Mouse (Mus musculus): ENCODE data around the gene Grip1.

Gene Grip1

GRCm38 (mm10) chr10:119984299-119984698 is 530.7 kb downstream of the Grip1 start:
- no peak for DNase-seq

DNA sequence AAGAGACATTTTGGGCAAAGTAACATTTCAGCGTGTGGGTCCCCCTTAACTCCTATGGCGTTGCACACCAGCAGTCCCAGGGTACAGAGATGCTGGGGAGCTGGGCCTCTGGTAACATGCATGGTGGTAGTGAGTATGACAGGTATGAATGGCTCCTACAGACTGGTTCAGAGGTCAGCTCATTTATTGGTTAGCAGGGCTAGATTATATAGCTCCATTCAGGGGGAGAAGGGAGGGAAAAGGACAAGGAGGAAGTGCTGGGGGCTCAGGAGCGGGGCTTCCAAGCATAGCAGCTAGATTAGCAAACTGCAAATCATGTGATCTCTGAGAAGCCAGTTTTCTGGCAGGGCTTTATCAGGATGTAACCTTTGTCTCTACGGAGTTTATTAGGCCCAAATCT is 544.8 kb downstream of the Grip1 start:
- no peak for DNase-seq

DNA sequence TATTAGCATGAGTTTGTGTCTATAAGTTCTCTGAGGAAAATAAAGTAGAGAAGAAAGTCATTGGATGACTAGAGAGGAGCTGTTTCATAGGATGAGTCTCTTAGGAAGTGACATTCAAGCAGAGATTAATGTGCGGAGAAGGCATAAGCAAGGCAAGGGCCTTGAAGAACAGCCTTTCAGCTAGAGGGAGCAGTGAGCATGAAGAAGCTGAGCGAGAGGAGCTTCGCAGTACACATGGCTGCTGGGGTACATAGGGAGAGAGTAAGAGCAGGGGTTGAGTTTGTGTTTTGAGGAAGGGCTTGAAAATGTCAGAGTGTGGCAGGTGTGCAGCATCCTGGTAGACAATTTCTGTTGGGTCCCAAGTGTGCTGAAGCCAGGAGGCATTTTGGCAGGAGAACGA is 548.5 kb downstream of the Grip1 start:
- DNase-seq: no peak

GRCm38 (mm10) chr10:120004096-120004495 is 550.5 kb downstream of the Grip1 start:
- no peak for DNase-seq

GRCm38 (mm10) chr10:120005581-120005980 is 552.0 kb downstream of the Grip1 start:
- DNase-seq: no peak

- DNase-seq: no peak
Measured at GRCm38 (mm10) chr10:120012331-120012730, 558.7 kb downstream of the Grip1 start.

DNA sequence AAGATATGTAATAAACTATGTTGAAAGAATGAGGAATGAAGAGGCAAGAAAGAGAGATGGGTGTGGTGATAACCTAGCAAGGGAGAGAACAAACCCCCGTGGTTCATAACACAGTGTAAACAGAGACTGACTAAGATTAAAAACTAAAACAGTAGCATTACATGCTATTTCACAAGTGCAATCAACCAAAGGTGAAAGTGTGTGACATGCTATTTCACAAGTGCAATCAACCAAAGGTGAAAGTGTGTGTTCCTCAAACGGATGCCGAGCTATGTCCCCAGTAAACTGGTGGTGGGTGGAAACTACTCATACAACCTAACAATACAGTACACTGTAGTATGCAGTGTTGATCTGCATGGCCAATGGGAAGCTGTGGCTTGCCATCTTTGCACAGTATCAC is 561.5 kb downstream of the Grip1 start:
- DNase-seq: no peak

GRCm38 (mm10) chr10:120026437-120026836 is 572.8 kb downstream of the Grip1 start:
- DNase-seq: peak; percentile 28

DNA sequence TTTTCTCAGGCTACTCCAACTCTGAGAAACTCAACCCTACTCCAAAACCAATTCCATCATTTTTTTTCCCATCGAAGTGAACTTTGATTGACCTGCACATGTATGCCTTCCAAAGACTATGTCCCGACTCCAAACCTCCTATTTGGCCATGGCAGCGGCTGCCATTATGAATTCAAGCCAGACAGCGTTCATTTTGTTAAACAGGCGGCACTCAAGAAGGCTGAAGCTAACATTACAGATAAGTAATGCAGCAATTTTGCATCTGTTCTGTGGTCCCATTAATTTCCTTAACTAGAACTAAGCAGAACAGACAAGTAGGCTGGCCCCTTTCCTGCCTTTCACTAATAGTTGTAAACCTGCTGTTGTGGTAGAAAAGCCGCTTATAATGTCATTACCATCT is 577.3 kb downstream of the Grip1 start:
- DNase-seq: no peak

- no peak for DNase-seq
Measured at GRCm38 (mm10) chr10:120031316-120031715, 577.7 kb downstream of the Grip1 start.

GRCm38 (mm10) chr10:120033866-120034265 is 580.2 kb downstream of the Grip1 start:
- no peak for DNase-seq

DNA sequence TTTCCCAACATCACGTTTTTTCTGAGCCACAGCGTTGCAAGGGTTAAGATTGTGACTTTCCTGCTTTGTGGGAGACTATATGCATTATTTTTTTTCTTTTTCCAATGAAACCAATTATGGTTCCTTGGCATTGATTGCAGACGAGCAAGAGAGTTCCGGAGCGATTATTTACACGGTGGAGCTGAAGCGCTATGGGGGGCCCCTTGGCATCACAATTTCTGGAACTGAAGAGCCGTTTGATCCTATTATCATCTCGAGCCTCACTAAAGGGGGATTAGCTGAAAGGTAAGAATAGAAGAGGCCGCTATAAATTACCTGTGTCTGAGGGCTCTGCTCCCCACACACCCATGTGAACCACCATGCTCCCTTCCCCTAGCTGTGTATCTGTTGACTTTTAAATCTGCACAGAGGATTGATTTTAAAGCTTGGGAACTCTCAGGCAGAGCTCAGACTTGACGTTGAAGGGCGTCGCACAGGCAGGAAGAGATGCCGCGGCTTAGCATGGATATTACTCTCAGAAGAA is 581.6 kb downstream of the Grip1 start:
- no peak for DNase-seq

GRCm38 (mm10) chr10:120035824-120036223 is 582.2 kb downstream of the Grip1 start:
- no peak for DNase-seq

GRCm38 (mm10) chr10:120038194-120038593 is 584.6 kb downstream of the Grip1 start:
- DNase-seq: peak; percentile 19

- no peak for DNase-seq
Measured at GRCm38 (mm10) chr10:120044237-120044636, 590.6 kb downstream of the Grip1 start.

- no peak for DNase-seq
Measured at GRCm38 (mm10) chr10:120044714-120045234, 591.1 kb downstream of the Grip1 start.

DNA sequence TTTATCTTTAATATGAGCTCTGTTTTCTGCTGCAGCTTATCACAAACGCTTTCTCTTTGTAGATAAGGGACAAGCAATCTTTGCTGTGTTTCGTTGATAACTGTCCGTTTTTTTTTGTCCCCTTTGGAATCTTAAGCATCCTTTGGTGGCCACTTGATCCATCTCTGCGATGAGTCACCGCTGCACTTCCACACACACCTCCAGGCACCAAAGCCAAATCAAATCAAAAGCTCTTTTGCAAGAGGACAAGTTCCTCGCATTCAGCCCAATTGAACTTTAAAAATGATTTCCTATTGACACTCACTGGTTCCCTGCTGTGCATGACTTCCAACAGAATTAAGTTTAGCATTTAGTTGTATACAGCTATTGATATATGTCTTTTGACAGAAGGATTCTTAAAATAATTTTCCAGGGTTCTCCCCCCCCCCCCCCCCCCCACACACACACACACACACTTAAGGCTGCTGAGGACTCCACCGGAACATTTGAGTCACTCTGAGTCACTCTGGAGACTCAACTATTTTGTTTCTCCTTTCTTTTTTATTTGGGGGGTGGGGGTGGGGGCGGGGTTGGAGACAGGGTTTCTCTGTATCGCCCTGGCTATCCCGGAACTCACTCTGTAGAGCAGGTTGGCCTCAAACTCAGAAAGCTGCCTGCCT is 607.1 kb downstream of the Grip1 start:
- no peak for DNase-seq

GRCm38 (mm10) chr10:120061238-120062130 is 607.9 kb downstream of the Grip1 start:
- no peak for DNase-seq

GRCm38 (mm10) chr10:120064424-120064823 is 610.8 kb downstream of the Grip1 start:
- DNase-seq: peak; percentile 60

GRCm38 (mm10) chr10:120066319-120066718 is 612.7 kb downstream of the Grip1 start:
- DNase-seq: no peak

- no peak for DNase-seq
Measured at GRCm38 (mm10) chr10:120077850-120078249, 624.2 kb downstream of the Grip1 start.

- DNase-seq: no peak
Measured at GRCm38 (mm10) chr10:120092548-120092947, 638.9 kb downstream of the Grip1 start.

- DNase-seq: no peak
Measured at GRCm38 (mm10) chr10:120095136-120095535, 641.5 kb downstream of the Grip1 start.

DNA sequence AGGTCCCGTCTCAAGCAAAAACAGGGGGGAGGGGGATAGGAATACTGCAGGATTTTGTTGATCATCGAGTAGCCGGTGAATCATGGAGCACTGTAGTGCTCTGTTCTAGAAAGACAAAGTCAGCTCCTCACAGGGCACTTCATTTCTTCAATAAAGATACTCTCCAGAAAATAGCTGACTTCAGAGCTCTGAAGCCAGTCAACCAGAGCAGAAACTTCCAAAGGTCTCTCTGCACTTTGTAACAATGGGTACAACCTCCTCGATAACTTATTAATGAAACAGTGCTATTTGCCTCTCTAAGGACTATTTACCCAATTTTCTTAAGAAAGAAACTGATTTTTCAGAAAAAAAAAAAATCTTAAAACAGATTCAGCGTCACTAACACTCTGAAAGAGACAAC is 642.1 kb downstream of the Grip1 start:
- no peak for DNase-seq
